Mouse (Mus musculus) embryo, embryonic 9.5 days (tissue): ENCODE data around the gene Olfr1454.

Experiments used
- DNase-seq: peaks from one replicate; pipeline ENCODE4 v3.0.0-alpha.2; 2017; ENCODE audit errors: extremely low spot score

Olfr1454 gene

DNA sequence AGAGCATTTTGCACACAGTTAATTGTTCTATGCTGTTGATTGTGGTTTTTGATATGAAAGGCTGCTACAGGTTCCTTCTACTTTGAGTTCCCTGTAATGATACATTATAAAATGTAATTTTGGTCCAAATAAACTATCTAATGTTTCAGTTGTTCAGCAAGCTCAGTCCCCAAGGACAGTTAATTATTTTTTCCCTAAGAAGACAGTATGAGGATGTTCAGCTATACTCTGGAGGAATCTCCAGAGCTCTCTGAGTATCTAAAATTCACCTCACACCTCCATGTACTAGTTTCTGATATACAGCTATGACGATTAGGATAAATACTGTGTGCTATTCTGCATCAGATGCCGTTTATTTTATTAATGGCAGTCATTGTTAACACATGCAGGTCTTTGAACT lies at the start of gene Olfr1454:
TSS of gene Olfr1454 (plus strand) at position 301 of the 400 bp plus-strand sequence.
- DNase-seq: no peak

DNA sequence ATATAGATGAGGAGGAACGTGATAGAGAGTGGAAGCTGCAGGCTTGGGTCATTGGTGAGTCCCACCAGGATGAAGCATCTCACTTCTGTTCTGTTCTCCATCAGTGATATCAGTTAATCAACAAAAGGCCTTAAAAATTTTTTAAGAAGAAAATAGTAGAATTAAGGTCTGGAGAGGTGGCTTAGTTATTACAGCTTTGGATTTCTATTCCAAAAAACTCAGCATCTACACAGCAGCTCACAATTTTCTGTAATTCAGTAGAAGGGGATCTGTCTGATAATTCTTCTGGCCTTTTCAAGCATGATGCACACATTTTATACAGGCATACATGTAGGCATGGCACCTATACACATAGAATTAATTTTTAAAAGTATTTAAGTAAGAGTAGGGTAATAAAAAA lies 32.2 kb upstream of the Olfr1454 start, which contains the start of gene Olfr1453:
TSS of gene Olfr1453 (minus strand) at position 101 of the 400 bp plus-strand sequence.
- no peak for DNase-seq

DNA sequence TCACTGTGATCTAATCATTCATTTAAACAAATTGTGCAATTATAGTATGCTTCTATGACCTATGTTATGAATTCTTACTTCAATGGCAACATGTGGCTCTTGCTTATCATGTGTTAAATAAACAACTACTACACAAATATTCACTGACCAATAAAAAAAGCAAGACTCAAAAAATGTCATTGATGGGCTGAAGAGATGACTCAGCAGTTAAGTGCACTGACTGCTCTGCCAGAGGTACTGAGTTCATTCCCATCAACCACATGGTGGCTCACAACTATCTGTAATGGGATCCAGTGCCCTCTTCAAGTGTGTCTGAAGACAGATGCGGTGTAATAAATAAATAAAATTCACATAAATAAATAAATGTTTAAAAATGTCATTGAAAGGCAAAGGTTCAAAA lies 33.5 kb downstream of the Olfr1454 start:
- no peak for DNase-seq

DNA sequence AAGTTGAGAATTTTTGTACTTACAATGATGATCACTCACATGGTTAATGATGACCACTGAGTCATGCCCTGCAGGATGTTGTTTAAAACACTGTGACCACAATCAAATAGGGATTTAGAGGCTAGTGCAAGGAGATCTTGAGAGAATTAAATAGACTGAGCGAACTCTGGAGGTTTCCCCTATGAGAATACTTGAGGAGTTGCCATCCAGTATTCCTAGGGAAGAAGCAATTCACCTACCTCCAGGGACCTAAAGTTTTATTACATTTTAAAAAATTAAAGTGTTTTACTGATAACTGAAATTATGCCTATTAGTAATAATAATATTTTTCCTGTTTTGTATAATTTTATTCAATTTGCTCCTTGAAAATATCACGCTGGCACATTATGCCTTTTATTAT lies 37.4 kb downstream of the Olfr1454 start, which contains the start of gene Olfr1457:
TSS of gene Olfr1457 (minus strand) at position 101 of the 400 bp plus-strand sequence.
- DNase-seq: no peak

DNA sequence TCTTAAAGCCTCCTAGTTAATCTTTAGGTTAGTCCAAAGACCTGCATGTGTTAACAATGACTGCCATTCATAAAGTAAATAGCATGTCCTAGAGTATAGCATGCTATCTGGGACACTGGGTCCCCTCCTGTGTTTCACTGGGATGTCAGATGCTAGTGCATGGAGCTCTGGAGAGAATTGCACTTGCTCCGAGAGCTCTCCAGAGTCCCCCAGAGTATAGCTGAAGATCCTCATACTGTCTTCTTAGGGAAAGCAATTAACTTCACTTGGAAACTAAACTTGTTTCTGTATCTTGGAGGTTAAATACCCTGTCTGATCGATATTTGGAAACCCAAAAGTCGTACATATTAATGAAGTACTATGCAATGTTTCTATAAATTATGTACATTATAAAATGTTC lies 46.3 kb downstream of the Olfr1454 start, which contains the start of gene Olfr1458:
TSS of gene Olfr1458 (minus strand) at position 101 of the 400 bp plus-strand sequence.
- DNase-seq: no peak
